Mouse (Mus musculus) stomach, postnatal 0 days (tissue): ENCODE results near the gene Exosc2.

Experiments
- CTCF ChIP-seq: IDR thresholded peaks from 2 replicates; pipeline ENCODE4 v1.5.1; 2016; ENCODE audit warnings: antibody characterized with exemption, low read depth, mild to moderate bottlenecking, moderate library complexity
- EP300 ChIP-seq: optimal IDR thresholded peaks from 2 replicates; pipeline ENCODE3; 2016; ENCODE audit warnings: antibody characterized with exemption

DNA sequence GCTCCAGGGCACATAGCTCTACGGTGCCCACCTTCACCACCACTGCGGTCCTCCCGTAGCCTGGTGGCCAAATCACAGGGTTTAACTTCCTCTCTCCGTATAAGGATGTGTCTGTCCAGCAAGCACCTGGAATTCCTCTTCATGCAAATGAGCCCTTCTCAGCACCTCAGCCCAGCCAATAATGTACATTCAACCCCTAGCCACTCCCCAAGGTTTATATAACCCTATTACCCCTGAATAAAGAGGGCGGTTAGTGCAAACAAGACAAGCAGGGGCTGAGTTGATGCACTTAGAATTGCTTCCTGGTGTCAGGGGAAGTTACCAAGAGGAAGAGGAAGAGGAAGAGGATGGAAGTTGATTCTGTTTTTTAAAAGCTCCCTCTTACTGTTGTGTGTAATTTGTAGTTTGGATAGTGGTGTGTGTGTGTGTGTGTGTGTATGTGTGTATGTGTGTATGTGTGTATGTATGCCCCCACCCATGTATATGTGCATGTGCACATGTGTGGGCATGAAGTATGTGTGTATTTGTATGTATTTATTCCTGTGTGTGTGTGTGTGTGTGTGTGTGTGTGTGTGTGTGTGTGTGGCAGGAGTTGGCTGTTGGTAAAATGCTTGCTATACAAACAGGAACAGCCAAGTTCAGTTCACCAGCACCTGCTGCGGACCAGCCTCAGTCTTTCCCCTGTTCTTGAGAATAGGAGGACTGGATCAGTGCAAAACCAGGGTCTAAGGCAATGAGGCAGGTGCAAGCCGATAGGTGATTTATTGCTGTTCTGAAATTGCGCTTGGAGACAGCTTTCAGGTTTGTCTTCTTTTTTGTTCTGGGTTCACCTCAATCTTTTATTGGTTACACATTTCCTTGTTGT is 7.3 kb upstream of the Exosc2 start:
- TF ChIP-seq CTCF (no peak), EP300 (no peak)
